Mouse (Mus musculus) lung, postnatal 0 days (tissue): Measurements from ENCODE around the gene Runx3.

Experiments used
- CTCF ChIP-seq: IDR thresholded peaks from 2 replicates; pipeline ENCODE4 v1.5.1; 2016; ENCODE audit warnings: antibody characterized with exemption, mild to moderate bottlenecking
- EP300 ChIP-seq: IDR thresholded peaks from 2 replicates; pipeline ENCODE4 v1.6.1; 2016; ENCODE audit warnings: antibody characterized with exemption, mild to moderate bottlenecking, control low read depth

DNA sequence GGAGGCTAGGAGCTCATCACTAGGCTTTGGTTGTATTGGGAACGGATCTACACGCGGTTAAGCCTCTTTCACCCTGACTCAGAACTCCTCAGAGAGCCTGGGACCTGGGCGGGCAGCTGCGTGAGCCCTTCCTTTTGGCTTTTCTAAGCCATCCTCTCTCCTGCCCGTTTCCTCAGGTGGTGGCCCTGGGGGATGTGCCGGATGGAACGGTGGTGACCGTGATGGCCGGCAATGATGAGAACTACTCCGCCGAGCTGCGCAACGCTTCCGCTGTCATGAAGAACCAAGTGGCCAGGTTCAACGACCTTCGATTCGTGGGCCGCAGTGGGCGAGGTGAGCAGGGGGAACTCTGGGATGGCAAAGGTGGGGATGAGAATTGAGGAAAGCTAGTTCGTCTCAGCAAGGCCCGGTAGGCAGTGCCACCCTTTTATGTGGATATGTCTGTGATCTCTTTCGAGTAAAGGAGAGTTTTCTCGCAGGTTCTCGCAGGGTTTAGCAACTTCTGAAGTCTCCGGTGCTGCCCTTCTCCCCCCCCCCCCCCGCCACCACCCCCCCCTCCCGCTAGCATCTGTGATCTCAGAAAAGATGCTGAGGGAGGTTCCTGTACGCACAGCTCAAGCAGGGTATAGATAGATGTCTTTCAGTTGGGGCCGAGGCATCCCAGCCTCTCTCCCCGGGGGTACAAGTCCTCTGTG, 34.8 kb downstream of the Runx3 start:
- no peak for TF ChIP-seq CTCF
- no peak for TF ChIP-seq EP300
